Mouse (Mus musculus) kidney, adult 2 months (tissue): Measurements from ENCODE around the gene Kcnj4. TPM values are rescaled to one million over a fixed set of nuclear protein-coding genes. Genes with fewer than 3 reads are reported as not detected.

Experiments
- DNase-seq: peaks from one replicate; pipeline ENCODE4 v3.0.0; 2021
- H3K27ac ChIP-seq: fragments of 200-500 bp; 2 replicates; pipeline ENCODE4 v1.5.1; 2012; ENCODE audit warnings: low read depth, low read length, control low read depth, inconsistent platforms; ENCODE audit not compliant: insufficient read depth
- H3K27me3 ChIP-seq: fragments of 200-500 bp; replicated peaks from 2 replicates; pipeline ENCODE4 v1.6.1; 2012; ENCODE audit warnings: mild to moderate bottlenecking, moderate library complexity, low read length, inconsistent platforms; ENCODE audit not compliant: control insufficient read depth, insufficient read depth
- H3K36me3 ChIP-seq: fragments of 200-500 bp; 2 replicates; pipeline ENCODE4 v1.6.1; 2012; ENCODE audit warnings: mild to moderate bottlenecking, moderate library complexity, low read length, inconsistent platforms; ENCODE audit not compliant: control insufficient read depth, insufficient read depth
- H3K4me1 ChIP-seq: fragments of 200-500 bp; 2 replicates; pipeline ENCODE4 v1.6.1; 2011; ENCODE audit warnings: low read length; ENCODE audit not compliant: control insufficient read depth, insufficient read depth
- H3K4me3 ChIP-seq: fragments of 200-500 bp; 2 replicates; pipeline ENCODE4 v1.5.1; 2011; ENCODE audit warnings: mild to moderate bottlenecking, low read depth, low read length, control low read depth; ENCODE audit not compliant: insufficient read depth
- CTCF ChIP-seq: fragments of 200-500 bp; conservative IDR thresholded peaks from 2 replicates; pipeline ENCODE4 v1.5.1; 2011; ENCODE audit warnings: low read depth, mild to moderate bottlenecking, control low read depth, low read length, moderate library complexity, mixed read lengths; ENCODE audit not compliant: insufficient read depth, insufficient read length
- POLR2A ChIP-seq: fragments of 200-500 bp; IDR thresholded peaks from one replicate; pipeline ENCODE4 v1.6.1; 2011; ENCODE audit warnings: low read depth, low read length, control low read depth
- WGBS: fragments of 180-500 bp; shearing (Covaris S2); methylation state at CpG from one replicate; pipeline ENCODE4 v1.1.7; 2018; 5-methylcytosine and 5-hydroxymethylcytosine counted together
- polyA plus RNA-seq: library from polyadenylated mRNA; depleted of rRNA; stranded (reverse); fragments of >200 nt; gene quantifications from 2 replicates; pipeline ENCODE4 v1.2.3, GENCODE M21; 2012

Gene Kcnj4
- polyA plus RNA-seq, 1 experiment, result 0.05 TPM

DNA sequence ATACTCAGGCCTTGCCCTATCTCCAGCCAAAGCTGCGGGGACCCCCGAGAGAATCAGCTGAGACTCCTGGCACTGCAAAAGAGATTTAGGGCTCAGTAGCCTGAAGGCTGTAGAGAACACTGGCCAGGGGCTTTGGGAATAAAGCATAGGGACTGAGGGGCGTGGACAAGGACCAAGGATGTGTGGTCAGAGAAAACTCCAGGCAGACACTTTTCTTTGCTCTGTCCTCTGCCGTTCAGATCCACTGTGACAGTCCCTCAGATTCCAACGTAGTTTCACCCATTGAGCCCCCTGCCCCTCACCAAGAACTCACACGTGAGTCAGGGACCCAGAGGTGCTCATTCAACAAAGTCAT, 62.8 kb downstream of the Kcnj4 start:
- Histone ChIP-seq H3K4me3 (peak overlapping the region; percentile 77), H3K4me1 (peaks cover 8% of the 10 kb centered on the region), H3K36me3 (no peaks in the 10 kb centered on the region), H3K27ac (peak overlapping the region; percentile 19; the same call in 1 of the 2 replicates), H3K27me3 (no peaks in the 10 kb centered on the region)
- no peak for TF ChIP-seq POLR2A
- no peak for TF ChIP-seq CTCF
- DNase-seq, result no peak
- 16% methylated on average over 6 of the region's 6 CpGs for WGBS

- DNase-seq, result peak; percentile 81
- H3K36me3 ChIP-seq, result no peaks in the 10 kb centered on the region
- H3K27me3 ChIP-seq, result no peaks in the 10 kb centered on the region
- H3K27ac ChIP-seq, result peak overlapping the region; percentile 44
- peak overlapping the region; percentile 77 for H3K4me3 ChIP-seq
- TF ChIP-seq POLR2A (no peak), CTCF (no peak)
- peaks cover 13% of the 10 kb centered on the region for H3K4me1 ChIP-seq
- WGBS, result 3% methylated on average over 93 of the region's 107 CpGs
Measured at GRCm38 (mm10) chr15:79441331-79442256, 63.4 kb downstream of the Kcnj4 start.

GRCm38 (mm10) chr15:79440651-79441330, 64.2 kb downstream of the Kcnj4 start:
- H3K4me1 ChIP-seq, result peaks cover 18% of the 10 kb centered on the region
- no peak for TF ChIP-seq CTCF
- no peak for TF ChIP-seq POLR2A
- peak overlapping the region; percentile 77 for H3K4me3 ChIP-seq
- no peaks in the 10 kb centered on the region for H3K36me3 ChIP-seq
- no peaks in the 10 kb centered on the region for H3K27me3 ChIP-seq
- WGBS, result 29% methylated on average over 11 of the region's 11 CpGs
- H3K27ac ChIP-seq, result peak overlapping the region; percentile 44
- no peak for DNase-seq

DNA sequence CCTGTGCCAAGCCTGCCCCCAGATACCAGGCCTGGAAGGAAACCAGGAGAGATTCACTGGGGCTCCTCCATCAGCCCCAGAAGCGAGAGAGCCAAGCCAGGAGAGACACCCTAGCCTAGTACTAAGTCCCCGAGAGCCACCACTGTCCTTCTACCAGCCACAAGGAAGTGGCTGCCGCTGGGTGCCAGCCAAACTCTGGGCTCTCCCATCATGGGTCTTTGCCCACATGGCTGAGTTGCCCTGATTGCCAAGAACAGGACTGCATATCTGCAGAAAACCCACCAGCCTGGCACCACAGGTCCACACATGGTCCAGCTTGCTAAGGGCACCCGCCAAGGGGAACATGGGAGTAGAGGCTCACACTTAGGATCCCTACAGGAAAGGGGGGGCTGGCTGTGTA, 64.8 kb downstream of the Kcnj4 start:
- no peaks in the 10 kb centered on the region for H3K27me3 ChIP-seq
- 48% methylated on average over 4 of the region's 4 CpGs for WGBS
- TF ChIP-seq POLR2A (no peak), CTCF (no peak)
- peak overlapping the region; percentile 7; the same call in 1 of the 2 replicates for H3K4me3 ChIP-seq
- H3K4me1 ChIP-seq, result peaks cover 24% of the 10 kb centered on the region
- no peaks in the 10 kb centered on the region for H3K36me3 ChIP-seq
- H3K27ac ChIP-seq, result peak overlapping the region; percentile 27
- DNase-seq, result peak; percentile 60

DNA sequence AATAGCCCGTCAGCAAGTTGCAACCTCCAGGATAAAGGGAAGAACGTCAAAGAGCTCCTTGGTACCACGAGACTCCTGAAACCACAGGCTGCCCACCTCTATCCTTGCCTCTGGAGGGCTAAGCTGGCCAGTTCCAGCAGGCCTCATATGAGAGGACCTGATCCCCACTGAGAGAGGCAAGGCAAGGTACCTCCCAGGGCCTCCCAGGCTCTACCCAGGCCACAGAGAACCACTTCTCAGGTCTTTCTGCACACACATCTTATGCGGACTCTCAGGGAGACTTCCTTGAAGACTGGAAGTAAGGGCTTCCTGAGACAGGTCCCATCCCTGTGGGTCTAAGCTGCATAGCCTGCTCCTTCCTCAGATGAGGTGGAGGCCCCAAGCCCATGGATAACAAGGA, 65.7 kb downstream of the Kcnj4 start:
- no peak overlapping the region for H3K4me3 ChIP-seq
- TF ChIP-seq CTCF (no peak), POLR2A (no peak)

DNA sequence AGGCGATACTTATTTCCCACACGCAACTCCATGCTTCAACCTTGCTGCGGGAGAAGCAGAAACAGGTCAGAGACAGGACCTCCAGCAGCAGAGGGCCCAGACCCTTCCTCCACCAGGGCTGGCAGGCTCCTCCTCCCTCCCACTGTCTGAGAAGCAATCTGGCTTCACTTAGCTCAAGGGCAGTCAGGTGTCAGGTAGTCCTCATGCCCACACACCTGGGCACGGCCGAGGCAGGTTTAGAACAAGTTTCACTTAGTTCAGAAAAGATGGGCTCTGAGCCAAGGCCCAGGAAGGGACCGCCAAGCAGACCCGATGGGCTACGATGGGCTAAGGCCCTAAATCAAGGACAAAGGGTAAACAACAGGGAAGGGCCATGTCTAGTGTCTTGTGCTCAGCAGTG, 66.2 kb downstream of the Kcnj4 start:
- Histone ChIP-seq H3K27ac (peak overlapping the region; percentile 36; the same call in 1 of the 2 replicates), H3K27me3 (no peaks in the 10 kb centered on the region), H3K36me3 (no peaks in the 10 kb centered on the region), H3K4me1 (peaks cover 30% of the 10 kb centered on the region), H3K4me3 (no peak overlapping the region)
- TF ChIP-seq POLR2A (no peak), CTCF (no peak)
- WGBS, result 56% methylated on average over 8 of the region's 8 CpGs
- DNase-seq, result no peak

More for the DNA sequence above, 65.7 kb downstream of the Kcnj4 start:
- 81% methylated on average over 4 of the region's 4 CpGs for WGBS
- Histone ChIP-seq H3K27me3 (no peaks in the 10 kb centered on the region), H3K4me1 (peaks cover 30% of the 10 kb centered on the region), H3K27ac (no peak overlapping the region), H3K36me3 (no peaks in the 10 kb centered on the region)
- no peak for DNase-seq
